Mouse (Mus musculus): Measurements from ENCODE around the gene Inhbe.

DNA sequence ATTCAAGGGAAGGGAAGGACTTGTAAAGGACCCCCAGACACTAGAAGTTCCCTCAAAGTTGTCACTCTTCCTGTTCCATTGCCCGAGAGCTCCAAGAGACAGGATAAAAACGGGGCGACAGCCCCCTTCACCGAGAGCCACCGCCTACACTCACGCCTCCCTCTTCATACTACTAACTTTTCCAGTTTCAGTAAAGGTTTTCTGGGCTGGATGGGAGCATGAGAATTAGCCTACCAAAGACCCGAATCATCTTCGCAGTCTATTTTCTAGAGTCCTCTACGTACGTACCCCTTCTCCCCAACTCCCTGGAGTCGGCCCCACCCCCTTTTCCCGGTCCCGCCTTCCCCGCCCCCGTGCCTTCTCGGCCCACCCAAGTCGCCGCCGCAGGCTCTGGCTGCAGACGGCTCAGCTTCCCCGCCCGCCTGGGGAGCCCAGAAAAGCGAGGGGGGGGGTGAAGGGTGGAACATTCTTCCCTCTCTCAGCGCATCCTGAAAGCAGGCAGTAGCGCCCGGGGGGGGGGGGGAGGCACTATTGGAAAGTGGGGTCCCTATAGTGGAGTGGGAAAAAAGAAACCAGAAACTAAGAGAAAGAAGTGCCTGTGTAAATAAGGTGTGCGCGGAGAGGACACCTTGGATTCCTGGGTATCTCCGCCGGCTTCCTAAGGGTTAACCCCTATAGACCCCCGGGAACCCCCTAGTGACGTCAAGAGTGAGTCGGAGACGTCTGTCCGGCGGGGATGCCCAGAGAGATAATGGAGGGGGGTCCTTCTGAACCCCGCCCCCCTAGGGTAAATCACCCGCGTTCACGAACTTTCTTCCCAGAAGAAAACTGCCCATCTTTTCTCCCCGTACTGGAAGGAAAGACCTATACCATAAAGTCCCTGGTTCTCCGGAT, 14.3 kb downstream of the Inhbe start:
- TF ChIP-seq CTCF (IDR thresholded peaks at IDR 0.05; ENCODE audit: control insufficient read depth, insufficient read depth, low read length) (no peak), POLR2A (IDR thresholded peaks at IDR 0.05; ENCODE audit: borderline replicate concordance, control insufficient read depth, low read depth, low read length) (no peak)
